Mouse (Mus musculus) megakaryocyte, embryonic 14.5 days (primary cell): ENCODE measurements around the gene Gm10697.
"Not testable (repeated sequence)": the region's sequence is repeated elsewhere in the genome, so short reads cannot be mapped to it uniquely, and the experiment has no call there.

Source experiments
- FLI1 ChIP-seq: IDR thresholded peaks from 2 replicates; pipeline ENCODE4 v1.6.1; 2012; ENCODE audit warnings: low read length, inconsistent platforms, mixed read lengths
- GATA1 ChIP-seq: IDR thresholded peaks from 3 replicates; pipeline ENCODE4 v1.6.1; 2012; ENCODE audit warnings: mixed read lengths, low read length, inconsistent platforms, borderline replicate concordance

DNA sequence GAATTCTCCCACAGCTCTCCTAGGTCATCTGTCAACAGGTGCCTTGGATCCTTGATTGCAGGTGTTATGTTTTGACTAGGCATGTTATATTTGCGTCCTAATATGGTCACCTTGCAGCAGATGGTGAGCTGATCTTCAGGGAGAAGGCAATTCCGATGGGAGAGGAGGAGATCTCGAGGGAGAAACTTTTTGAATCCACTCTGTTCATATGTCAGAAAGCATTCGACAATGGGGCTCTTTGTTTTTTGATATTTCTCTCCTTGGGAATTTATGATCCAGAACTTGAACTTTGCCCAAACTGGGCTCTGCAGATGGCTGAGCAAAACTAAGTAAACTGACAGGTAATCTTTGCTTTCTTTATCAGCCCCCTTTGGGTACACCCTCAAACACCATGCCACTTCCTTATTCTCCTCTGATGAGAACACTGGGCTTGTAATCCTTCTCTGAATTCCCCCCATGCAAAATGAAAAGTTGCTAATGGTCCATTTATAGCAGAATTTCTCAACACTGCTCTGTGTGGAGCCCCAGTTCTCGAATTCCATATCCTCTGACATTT lies 22.8 kb downstream of the Gm10697 start:
- TF ChIP-seq GATA1, FLI1: not testable (repeated sequence)
